Mouse (Mus musculus) frontal cortex, postnatal 10 days (tissue): ENCODE results near the gene Dennd1a.
A peak's percentile ranks its signal among the peaks of the same experiment; 100 is the strongest.

Experiments
- DNase-seq, 2 experiments: peaks; one replicate each; pipeline ENCODE4 v3.0.0; 2022; ENCODE audit warnings: low spot score in 2 of 2, mixed read lengths in 1 of 2

The Dennd1a gene

DNA sequence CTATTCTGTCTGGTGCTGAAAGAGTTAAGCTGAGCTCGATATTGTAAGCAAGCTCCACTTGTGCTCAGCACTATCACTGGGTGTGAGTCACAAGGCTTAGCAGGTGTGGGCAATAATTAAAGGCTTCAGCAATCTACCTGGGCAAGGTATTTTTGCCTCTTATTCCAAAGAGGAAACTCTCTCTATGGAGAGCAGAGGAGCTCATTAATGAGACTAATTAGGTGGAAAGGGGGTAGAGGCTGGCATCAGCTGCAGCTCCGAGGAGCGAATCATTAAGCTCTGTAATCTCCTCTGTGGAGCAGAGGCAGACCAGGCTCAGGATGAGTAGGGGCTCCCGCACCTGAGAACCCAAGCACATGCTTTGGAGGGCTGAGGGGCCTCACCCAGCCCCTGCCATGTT, 407.5 kb downstream of the Dennd1a start:
- no peak for DNase-seq

DNA sequence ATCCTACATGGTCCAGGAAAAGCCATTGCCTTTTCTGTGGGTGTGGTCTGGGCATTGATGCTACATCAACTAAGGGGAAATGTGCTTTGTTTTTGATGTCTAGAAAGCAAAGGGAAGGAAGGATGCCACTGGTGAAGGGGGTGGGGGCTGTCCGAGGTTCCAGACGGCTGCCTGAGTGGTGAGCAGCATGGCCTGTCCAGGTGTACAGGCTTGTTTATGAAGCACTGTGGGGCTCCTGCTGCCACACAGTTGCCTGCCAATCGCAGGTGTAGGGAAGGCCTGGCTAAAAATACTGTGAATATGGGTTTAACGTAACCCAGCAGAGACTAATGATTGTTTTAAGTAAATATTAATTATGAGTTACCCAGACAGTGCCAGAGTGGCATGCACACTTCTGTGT, 414.4 kb downstream of the Dennd1a start:
- DNase-seq = no peak

DNA sequence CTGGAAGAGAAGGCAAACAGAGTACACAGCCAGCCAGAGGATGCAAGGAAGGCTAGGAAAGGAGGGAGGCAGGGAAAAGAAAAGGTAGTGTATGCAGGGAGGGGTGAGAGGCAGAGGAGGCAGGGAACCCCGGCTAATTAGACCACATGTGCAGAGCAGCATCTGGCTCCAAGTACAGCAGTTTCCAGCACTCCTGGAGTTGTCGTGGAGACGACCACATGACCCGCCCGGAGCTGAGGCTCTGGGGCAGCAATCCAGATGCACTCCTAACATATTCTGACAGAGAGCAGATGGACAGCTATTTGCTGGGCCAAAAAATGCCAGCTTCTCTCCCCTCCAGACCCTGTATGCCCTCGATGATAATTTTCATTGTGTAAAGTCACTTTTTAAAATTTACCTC, 417.6 kb downstream of the Dennd1a start:
- peak in 1 of 2 experiments; percentile 13 for DNase-seq

DNA sequence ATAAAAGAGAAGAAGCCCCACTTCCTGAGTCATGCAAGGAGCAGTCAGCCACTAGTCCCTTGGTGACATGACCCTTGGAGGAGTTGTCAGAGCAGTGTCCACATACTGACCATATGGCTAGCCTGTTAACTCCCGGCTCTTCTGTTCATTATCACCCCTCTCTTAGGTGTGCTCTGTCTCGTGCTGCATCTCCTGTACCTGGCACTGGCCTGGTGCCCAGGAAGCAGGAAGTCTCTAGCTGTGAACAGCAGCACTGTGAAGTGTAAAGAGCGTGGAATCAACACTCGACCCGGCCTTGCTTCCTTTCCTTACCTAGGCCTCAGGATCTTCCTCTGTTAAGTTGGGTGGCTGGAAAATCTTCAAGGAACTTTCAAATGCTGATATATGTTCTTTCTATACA, 419.8 kb downstream of the Dennd1a start:
- DNase-seq = no peak

DNA sequence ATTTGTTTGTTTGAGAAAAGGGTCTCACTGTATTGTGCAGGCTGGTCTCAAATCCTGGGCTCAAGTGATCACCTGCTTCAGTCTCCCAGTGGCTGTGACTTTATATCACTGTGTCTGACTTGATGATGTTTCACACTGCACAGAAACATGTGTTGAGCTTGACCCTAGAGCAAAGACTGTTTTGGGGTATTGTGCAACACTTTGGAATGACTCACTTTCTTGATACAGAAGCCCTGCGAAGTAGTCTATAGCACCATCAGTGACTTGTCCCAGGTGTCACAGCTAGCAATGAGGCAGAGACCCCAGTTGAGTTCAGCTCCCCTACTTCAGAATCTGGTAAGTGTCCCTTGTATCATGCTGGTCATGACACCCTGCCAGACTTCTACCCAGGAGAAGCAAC, 429.7 kb downstream of the Dennd1a start:
- DNase-seq = no peak

DNA sequence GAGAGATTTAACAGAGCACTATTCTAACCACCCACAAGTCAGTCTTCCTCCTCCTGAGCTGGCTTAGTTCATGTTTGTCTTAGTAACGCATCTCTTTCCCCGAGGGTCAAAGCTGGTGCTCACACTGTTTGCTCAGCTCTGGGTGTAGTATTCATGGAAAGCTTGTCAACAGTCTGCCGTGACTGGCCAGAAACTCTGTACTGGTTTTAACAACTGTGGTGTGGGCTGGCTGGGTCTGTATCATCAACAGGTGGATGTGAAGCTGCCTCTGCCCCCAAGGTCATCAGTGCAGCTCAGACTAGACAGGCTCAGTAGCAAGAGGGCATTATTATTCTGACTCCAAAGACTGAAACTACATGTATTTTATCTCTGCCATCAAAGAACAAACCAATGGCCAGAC, 430.2 kb downstream of the Dennd1a start:
- DNase-seq = no peak

DNA sequence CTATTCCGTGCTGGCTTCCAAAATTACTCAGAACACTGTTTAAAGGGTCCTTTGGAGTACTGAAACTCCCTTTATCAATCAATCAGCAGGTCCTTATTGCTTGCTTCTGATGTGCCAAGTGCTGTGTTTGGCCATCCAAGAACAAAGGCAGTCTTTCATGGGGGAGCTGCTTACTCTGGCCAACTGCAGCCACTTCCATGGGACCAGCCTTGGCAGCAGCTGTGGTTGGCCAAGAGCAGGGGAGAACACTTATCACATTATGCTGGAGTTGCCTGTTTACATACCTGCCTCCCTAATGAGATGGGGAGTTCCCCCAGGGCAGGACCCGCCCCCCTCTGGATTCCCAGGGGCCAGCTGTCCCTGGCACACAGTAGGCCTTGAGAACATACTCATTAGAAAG, 432.0 kb downstream of the Dennd1a start:
- no peak for DNase-seq

DNA sequence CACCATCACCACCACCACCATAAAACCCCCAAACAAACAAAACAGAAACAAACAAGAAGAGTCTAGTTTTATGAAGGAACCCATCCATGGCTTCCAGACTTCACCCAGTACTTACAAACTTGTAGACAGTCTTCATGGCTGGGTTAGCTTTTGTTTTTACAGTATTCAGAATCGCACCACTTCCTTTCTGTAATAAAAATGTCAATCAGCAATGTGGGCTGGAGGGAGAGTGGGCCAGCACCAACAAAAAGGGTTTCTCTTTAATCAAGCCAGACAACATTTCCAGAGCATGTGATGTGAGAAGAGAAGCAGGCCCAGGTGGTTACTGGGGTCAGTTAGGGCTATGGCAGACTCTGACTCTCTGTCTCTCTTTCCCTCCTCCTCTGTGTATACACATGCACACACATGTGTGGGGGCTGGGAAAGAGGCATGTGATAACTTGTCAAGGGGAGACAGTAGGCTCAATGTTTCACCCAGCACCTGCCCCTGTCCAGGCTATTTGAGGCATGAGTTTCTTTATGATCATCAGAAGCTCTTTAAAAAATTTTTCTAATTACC, 433.2 kb downstream of the Dennd1a start:
- no peak for DNase-seq

DNA sequence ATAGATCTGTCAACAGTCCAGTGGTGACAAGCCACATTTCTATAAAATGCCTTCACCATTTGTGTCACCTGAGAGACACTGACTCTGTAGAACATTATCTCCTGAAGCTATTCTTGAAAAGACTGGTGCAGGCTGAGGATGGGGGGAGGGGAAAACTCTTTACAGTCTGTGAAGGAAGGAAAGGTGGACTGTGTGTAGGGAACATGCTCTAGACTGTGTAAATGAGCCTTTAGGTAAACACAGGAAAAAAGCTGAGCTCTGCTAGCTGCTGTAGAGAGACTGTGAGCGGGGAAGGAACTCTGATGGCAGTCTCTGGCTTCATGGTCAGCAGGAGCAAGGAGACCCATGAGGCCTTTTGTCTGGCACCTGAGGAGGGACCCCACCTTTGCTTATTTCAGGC, 436.6 kb downstream of the Dennd1a start:
- DNase-seq = no peak

DNA sequence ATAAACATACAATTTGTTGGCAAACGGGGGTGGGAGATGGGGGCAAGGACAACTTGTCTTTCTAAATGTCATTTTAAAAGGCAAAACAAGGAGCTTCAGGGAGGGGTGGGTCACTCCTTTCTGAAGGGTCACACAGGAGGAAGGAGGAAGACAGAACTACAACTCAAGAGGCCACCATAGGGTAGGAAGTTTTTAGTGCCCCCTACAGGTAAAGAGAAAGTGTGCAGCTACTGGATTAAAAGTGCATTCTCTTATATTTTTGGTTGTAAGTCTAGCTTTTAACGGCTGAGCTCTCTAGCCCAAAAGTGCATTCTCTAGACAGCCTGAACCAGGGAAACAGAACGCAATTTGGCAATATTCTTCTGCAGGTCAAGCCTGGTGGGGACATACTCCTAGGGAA, 437.8 kb downstream of the Dennd1a start:
- no peak for DNase-seq

DNA sequence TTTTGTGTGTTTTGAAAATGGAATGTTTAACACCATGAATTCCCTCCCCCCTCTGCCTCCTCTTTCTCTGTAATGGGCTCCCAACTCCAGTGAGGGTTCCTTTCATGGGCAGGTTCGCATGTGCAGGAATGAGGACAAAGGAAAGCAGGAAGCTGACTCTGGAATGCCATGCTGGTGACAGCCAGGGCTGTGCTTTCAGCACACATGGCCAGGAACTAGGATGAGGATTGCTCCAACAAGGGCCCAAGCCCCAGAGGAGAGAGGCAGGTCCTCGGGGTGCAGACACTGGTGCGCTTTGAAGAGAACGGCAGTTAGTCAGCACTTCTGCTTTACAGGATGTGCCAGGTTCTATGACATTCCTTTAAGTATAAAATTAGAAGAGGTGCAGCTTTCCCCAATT, 444.5 kb downstream of the Dennd1a start:
- DNase-seq = peak in 1 of 2 experiments; percentile 20

DNA sequence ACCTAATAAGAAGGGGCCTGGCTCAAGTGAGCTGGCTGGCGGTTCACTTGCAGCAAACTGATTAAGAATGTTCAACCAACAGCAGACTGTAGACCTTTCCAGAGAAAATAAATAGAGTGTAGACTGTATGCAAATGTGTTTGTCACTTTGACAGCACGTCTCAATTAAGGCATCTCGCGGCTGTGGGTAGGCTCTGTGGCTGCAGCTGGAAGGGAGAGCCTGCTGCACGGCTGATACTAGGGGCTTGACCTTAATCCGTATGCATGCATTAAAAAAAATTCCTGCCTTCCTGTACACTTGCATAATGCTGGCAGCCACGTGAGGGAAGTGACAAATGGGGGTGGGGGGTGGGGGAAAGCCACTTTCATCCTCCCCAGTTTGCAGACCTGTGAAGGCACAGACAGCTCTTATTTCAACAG, 445.0 kb downstream of the Dennd1a start:
- no peak for DNase-seq

DNA sequence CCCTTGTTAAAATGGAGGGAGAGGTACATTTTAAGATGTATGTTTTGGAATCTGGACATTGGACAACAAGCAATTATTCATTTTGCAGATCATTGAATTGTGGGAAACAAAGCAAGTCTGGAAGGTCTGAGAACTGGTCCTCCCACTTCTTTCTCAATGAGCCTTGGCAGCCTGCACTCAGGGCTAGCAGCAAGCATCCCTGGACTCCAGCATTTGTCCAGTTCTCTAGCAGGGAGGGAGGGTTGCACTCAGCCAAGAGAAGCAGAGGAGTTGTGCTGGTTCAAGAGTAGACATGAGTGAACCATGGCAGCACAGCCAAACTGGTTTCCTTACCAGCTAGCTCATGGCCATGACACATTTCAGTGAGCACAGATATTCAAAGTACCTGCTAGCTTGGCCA, 447.3 kb downstream of the Dennd1a start:
- no peak for DNase-seq

DNA sequence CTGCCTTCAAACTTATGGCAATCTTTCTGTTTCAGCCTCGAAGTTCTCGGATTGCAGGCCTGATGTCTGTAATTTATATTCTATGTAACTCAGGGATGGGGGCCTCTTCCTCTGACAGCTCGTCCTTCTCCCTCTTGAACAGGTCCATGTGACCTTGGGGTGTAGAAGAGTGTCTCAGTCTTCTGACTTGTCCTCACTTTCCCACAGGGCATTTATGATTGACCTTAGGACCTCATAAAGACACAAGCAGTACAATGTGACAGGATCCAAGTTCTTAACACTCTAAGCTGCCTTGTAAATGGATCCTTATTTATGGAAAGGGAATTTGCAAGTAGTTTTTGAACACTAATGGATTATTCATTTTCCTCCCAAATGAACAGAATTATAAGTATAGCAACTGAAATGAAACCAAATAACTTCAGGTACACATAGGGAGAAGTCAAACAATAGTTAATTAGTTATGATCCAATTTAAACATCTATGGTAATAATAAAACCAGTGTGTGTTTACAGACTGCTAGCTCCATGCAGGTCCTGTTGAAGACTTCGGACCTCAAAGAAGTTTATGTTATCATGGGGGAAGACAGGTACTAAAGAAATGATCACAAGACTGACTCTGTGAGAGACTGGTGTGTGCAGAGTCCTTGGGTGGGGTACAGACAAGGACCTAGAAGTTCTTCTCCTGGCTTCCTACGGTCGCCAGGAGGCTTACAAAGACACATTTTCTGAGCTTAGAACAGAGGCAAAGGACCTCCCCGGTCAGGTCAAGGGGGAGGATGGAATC, 448.8 kb downstream of the Dennd1a start:
- DNase-seq = no peak

DNA sequence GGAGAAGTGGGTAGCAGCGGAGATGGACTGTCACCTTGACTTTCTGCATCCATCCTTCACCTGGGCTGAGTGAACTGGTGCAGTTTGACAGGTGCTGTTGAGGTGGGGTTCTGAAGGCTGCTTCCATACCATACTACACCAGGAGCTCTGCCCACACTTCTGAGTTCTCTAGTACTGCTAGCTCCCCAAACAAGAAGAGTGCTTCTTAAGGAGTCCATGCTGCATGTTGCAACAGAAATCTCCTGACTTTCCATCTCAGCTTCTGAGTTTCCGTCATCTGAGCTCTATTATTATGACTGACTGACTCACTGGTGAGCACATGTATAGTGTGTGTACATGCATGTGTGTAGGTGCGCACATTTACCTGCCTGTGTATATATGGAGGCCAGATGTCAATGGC, 449.6 kb downstream of the Dennd1a start:
- no peak for DNase-seq

DNA sequence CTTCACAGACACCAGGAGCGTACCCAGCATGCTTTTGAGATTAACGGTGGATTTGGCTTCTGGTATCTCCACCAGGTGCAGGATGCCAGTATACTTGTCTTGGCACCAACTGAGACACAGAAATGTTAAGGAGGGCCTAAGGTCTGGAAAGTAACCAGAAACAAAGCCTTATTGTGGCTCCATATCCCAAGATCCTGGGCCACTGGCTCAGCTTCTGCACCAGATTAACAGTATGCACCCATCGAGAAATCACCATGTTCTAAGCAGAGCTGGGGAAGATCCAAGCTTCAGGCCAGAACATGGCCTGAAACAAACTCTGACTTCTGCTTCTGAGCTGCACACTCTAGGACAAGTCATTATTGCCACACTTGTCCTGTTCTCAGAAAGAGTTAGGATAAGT, 450.3 kb downstream of the Dennd1a start:
- no peak for DNase-seq

DNA sequence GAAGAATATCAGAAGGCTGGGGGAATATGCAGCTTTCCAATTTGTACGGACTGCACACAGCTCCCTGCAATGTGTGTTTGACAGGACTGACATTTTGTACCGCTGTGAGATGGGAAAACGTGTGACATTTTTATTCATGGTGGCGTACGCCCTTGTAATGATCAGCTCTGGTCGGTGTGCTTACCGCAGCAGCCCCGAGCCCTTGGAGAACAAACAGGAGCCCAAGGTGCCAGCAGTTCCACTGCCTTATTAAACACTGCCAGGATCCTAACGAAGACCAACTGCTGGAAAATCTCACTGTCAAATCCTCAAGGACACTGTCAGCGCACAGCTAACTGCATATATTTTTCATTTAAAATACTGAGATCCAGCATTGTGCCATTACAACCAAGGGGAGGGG, 454.9 kb downstream of the Dennd1a start:
- no peak for DNase-seq

DNA sequence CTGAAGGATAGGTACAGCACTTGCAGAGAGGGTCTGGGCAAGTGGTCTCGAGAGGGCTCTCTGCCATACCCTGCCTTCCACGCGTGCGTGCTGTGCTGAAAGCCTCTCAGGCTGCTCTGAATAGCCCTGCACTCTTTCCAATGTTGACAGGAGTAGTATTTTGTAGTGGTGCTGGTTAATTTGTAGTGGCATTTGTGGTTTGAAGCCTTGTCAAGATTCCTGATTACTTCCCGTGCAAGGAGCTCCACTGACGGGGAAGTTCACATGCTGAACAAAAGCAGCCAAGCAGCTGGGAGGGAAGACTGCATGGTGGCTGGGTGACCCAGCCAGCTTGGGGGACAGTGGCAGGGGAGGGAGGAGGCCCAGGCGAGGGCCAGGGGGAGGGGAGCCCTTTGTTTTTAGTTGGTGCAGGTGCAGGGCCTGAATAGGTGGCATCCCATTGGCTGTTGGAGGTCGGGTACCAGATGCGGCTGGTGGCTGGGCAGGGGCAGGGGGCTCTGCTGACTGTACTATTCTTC, 457.4 kb downstream of the Dennd1a start:
- DNase-seq = no peak

DNA sequence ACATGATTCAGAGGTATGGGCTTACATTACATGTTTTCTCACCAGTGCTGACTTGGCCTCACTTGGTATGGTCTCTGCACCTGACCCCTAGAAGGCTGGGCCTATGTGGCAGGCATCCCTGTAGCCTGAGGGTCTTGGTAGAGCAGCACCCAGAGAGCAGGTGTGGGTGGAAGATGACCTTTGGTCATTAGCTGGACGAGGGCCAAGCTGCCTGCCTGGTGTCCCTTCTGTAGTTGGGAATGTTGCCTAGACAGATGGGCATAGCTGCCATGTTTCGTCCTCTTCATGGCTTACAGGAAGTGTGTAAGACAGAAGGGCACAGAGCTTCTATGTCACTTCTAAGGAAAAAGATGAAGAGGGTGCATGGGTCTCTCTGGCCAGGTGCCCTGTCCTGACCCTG, 463.4 kb downstream of the Dennd1a start:
- no peak for DNase-seq

DNA sequence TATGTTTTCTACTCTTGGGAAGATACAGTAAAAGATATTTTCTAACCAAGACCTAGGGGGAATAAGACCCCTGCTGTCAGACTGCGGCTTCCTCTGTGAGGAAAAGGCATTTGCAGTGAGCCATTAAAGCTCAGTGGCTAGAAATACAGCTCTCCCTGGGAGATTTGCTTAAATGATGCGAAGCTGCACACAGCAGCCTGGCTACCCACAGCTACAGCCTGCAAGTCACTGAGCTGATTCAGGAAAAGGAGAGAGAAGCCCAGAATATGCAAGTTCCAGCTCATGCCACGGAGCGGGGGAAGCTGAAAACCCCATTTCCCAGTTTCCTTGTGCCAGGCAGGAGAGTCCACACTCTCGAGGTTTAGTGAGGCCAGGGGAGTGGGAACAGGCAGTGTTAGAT, 465.1 kb downstream of the Dennd1a start:
- DNase-seq = no peak

DNA sequence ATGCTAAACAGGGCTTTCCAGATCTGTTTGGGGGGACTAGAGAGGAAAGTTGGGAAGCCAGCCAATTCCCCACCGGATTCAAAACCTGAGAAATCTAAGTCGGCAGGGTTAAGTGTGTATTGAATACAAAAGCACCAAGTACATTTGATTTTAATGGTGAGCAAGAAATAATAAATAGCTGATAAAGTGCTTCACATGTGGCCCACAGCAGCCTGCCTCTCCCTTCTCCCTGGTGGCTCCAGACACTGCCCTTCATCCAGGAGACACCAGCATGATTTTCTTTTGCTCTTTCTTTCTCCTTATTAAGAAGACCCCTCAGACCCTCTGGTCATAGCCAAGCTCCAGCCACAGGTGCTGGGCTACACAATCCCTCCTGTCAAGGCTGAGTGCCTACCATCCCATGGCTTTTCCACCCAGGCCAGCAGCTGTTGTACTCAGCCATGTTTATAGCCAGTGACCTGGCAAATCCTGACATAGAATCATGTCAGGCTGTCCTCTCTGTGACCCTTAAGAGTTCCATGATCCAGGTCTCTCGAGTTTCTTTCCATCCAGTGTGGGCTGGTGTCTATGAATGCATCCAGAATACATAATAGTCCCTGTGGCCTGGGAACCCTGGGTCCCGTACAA, 467.6 kb downstream of the Dennd1a start:
- DNase-seq = no peak

DNA sequence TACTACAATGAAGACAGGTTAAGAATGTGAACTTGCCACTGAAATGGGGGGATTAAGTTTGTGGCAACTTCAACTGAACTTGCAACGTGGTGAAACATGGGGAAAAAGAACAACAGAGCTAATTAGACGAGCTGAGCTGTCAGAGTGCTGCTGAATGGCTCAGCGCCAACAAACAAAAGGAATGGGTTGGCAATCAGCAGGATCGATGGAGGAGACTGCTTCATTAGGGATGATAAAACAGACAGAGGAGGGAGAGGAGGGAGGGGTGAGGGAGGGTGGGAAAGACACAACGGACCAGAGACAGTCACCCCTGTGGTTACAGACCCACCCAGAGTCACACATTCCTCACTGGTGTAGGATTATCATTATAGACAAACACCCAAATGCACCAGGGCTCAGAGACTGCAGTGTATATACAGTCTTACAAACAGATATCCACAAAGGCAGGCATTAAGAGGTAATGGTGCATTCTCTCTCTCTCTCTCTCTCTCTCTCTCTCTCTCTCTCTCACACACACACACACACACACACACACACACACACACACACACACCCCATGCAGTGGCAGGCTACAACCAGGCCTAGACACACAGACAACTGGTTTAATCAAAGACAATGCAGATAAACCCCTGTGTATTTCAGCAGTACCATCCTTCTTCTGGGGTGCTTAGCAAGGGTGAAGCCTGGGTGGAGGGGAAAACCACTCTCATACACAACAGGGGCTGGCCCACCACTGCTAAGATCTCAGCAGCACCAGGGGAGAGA, 468.2 kb downstream of the Dennd1a start:
- DNase-seq = no peak
